Mouse (Mus musculus): ENCODE data around the gene Opcml. TPM values are rescaled to one million over a fixed set of nuclear protein-coding genes. Genes with fewer than 3 reads are reported as not detected.

The Opcml gene
- total RNA-seq, 2 experiments from 2014 or later = 318 to 348 TPM

DNA sequence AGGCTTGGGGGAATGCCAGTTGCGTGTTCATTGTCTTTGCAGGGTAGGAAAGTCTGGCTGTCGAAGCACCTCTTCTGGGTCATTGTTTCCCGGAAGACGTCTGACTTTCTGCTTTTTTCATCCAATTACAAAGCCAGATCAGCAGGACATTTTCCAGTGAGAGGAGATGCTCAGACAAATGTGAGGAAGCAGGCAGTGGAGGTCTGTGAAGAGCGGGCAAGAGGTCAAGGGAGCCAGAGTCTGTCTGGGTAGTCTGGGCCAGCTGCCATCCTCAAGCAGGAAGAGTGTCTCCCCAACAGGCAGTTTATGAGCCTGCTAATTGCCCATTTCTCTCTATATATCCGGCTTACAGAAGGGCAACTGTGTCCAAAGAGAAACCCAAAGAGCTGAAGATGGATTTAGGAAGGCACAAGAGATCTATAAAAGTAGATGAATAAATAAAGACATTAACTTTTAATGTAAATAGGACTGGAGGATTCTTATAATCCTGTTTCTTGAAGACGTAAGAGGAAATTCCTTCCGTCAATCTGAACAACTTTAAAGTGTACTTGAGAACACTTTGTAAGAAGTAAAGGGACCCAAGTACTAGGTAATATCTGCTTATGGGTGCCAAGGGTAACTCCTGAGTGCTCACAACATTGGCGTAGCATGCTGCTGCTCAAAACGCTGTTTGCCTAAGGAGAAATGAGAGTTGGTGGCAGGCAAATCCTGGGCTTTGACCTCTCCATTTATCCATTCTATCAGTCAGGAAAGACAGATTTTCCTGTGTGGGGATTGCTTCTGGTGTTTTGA is 941.4 kb downstream of the Opcml start:
- DNase-seq (ENCODE audit: low spot score in 2 of 2) = no peak

DNA sequence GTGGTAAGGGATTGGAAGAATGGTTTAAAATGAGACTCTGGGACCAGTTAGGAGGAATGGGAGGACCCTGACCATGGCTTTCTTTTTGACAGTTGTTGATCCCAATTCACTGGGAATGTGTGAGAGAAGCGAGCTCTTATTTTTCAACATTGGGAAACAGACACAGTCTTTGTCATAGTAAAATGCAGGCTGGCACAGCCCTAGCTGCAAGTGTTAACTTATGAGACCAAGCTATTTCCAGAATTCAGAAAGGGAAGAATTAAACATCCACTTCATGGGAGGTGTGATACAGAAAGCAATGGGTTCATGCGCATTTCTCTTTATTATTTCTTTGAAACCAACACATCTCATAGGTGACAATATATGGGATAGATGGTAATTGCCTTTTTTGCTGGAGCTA is 947.4 kb downstream of the Opcml start:
- DNase-seq (ENCODE audit: low spot score in 2 of 2) = no peak

DNA sequence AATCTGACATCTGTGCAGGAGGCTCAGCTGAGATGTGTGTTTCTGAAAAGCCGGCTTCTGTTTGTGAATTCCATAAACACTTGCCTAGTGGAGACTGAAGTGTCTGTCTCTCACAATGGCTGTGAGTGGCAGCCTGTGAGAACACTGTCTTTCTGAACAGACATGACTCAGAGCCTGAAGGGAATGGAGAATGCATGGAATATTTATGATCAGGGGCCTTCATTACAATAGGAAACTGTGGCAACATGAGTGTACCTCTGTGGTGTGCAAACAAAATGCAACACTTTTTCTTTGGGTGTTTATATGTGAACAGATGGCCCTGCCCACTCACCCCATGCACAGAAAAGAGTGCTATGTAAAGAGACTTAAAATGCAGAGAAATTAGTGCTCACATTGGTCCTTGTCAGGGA is 947.9 kb downstream of the Opcml start:
- peak; percentile 16 to 44 for DNase-seq (ENCODE audit: low spot score in 2 of 2)

DNA sequence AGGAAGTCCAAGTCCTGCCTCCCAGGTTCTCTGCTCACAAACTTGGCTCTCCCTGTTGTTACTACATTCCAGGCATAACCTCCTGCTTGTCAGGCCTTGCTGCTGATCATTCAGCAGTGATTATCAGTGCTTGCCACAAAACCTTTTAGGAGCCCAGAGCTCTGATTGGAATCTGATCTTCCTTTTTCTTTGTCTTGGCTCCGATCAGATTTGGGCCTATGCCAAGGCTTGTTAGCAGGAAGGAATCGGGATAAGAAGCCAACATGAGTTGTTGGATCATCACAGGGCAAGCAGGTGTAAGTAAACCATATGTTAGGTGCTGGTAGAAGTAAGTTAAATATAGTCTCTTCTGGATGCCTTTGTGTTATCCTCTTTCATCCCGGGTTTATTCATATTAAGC is 954.2 kb downstream of the Opcml start:
- no peak for DNase-seq (ENCODE audit: low spot score in 2 of 2)

DNA sequence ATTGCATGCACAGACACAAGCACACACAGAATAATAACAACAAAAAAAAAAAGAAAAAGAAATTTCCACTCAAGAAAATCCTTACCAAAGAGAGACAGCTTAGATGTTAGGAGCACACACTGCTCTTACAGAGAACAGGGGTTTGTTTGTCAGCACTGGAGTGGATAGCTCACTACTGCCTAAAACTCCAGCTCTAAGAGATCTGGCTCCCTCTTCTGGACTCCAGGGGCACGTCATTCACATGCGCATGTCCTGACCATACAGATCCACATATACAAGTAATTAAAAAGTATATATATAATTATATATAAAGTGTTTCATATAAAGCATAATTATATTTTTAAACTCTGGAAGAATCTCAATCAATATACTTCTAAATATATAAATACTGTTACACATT is 958.3 kb downstream of the Opcml start:
- DNase-seq (ENCODE audit: low spot score in 2 of 2) = peak in 1 of 2 experiments; percentile 25

DNA sequence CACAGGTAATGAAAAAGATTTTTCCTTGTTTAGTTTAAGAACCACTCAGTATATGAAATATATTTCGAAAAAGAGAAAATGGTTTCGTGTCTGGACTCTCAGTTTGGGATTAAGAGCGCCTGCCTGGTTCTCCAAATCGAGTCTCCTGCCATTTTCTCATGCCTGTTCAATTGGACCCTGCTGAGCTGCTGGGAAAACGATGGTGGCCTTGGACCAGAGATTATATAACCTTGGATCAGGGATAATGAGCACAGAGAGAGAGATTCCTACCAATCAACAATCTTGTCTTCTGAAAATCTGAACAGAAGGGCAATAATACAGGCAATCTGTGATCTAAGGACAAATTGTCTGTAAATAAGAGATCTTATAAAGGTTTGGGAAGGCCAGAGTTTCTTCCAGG is 962.3 kb downstream of the Opcml start:
- DNase-seq (ENCODE audit: low spot score in 2 of 2) = no peak

DNA sequence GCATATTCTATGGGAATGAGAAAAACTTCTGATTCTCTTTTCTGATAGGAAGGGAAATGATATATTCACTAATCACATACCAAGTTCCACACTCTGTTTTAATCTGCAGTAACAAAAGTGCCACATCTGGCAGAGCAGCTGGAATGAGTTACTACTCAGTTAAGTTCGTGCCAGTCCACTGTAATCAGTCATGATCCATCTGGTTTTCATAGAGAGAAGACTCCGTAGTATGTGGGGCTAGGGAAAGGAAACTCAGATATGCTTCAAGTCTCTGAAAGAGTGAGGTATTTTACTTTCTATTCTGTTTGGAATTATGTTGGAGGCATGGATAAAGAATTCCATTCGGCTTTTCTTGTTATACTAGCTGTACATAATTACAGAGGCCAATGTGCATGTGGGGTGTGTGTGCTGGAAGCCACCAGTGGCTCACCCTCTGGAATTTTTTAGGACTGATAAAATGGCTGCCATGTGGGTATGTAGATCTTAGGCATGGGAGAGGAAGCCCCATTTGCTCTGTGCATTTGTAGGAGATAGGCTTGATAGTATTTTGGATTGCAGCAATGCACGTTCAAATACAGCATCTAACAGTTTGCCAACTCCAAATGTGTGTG is 966.4 kb downstream of the Opcml start:
- DNase-seq (ENCODE audit: low spot score in 2 of 2) = no peak

DNA sequence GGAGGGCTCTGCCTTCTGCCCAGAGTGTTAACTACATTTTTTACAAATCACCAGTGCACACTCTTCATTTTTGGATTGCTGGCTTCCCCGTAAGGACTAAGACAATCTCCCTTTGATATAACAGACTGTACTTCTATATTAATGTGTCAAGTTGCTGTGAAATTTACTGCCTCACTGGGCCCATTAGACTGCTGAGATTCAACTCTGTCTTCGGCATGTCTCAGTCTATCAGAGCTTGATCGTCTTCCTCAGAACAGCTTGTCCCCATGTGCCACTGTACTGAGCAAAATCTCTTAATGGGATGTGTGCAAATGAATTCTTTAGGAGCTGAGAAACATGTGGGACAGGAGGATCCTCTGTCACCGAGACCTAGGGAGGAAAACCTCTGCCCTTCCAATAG is 970.9 kb downstream of the Opcml start:
- no peak for DNase-seq (ENCODE audit: low spot score in 2 of 2)

DNA sequence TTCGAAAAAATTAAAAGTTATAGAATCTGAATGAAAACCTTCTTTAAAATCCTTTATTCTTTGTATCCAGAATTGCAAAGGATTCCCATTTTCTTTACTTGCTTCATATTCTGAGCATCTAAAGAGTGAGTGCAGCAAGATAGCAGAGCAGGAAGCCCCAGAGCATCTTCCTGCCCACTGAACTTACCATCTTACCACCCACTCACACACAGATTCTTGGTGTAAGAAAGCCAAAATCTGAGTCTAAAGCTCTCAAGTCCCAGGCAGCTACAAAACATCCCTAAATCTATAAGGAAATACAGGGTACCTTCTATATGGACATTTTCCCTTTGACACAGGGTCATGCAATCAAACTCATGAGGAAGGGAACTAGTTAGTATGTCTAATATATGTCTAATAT is 973.6 kb downstream of the Opcml start:
- DNase-seq (ENCODE audit: low spot score in 2 of 2) = no peak

DNA sequence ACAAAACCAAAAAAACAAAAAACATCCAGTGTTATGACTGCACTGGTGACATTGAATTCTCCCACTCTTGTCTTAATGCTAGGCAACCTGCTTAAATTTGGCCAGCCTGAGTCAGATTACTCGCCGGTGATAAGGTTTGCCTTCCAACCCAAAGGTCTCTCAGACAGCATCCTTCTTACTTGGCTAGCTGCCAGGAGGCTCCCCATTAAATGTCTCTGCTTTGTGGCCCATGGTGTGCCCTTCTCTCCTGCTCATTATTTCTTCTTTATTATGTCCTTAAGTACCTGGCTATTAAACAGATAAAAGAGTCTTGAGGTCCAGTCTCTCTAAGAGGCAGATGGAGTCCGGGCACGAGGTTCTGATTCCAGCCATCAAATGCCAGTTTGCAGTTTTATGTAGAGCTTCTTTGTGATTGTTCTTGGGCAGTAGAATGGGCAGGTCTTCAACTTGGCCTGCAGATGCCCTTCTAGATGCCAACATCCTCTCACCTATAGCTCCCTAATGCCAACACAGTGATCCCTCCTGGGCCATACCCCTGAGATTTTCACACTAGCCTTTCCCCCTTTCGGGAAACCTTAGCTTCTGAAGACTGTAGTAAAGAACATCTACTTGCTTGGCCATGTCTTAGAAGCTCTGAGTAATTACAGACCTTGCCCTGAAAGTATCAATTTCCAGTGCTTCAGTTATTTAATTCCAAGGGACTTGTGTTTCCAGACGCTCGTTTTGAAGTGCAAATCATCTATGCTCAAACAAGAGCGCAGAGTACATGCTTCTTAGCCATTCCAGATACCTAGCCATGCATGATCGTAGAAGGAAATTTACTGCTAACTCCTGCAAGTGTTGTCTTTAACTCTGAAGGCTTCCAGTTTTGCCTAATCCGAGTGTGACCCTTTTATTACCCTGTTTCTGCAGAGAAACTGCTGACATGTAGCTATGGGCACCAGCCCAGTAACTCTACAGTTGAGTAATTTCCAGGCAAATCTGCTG is 986.2 kb downstream of the Opcml start:
- no peak for DNase-seq (ENCODE audit: low spot score in 2 of 2)

DNA sequence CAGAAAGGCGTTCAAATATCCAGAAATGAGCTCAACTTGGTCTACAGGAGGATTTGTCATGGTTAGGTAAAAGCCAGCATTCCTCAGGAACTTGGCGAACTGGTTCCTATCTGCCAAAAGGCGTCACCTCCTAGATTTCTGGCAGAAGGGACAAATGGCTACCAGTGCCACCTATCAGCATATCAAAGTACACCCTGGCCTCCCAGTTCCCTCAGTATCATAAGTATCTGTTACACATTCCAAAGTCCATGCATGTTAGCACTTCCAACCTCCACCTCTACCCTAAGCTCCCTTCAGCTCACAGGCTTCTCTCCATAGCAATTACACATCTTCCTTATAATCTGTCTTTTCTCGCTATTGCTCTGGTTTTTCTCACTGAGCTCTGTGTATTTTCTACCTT is 993.3 kb downstream of the Opcml start:
- no peak for DNase-seq (ENCODE audit: low spot score in 2 of 2)

DNA sequence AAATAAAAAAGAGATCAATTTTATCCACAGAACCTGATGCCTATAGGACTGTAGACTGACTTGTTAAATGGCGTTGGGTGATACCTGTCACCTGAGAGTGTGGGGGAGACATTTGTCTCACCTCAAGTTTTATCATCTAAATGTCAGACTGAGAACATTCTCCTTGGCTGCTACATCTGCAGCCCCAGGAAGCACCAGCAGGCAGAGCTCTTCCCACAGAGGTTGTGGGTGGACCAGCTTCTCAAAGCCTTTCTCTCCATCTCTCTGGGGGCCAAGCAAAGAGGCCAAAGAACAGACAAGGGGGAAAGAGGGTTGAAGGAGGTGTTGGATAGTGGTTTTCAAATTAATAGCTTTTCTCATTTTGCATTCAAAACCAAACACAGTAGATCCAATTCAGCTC is 998.9 kb downstream of the Opcml start:
- DNase-seq (ENCODE audit: low spot score in 2 of 2) = no peak

DNA sequence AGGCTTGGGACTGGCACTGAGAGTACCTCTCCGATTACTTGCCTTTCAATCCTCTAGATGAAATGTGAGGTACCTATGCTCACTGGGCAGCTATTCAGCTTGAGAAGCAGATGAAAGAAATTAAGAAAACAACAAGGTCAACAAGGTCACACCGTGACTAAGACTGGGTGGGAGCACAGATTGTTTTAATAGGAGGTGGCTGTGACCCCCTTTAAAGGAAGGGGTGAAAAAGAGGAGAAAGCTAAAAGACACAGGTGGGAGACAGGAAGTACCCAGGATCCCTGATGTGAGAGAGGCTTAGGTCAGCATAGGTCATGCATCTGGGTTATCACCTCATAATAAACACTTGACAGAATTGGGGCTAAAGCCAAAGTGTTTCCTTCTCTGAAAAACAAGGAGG is 1009.5 kb downstream of the Opcml start:
- no peak for DNase-seq (ENCODE audit: low spot score in 2 of 2)

DNA sequence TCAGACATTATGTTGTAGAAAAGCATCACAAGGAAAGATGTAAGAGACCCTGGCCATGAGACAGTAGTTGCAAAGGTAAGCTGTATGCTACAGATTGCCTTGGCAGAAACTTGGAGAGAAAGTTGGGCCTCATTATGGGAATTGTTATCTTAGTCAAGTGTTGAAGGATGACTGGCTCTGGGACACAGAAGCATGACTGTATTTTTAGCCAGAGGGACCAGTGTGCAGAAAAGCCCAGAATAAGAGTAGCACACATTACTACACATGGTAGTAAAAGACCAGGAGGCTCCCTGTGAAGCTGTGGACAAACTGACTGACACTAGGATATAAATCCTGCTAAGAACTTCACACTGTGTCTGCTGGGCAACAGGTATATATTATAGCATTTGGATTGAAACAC is 1016.1 kb downstream of the Opcml start:
- DNase-seq (ENCODE audit: low spot score in 2 of 2) = no peak

DNA sequence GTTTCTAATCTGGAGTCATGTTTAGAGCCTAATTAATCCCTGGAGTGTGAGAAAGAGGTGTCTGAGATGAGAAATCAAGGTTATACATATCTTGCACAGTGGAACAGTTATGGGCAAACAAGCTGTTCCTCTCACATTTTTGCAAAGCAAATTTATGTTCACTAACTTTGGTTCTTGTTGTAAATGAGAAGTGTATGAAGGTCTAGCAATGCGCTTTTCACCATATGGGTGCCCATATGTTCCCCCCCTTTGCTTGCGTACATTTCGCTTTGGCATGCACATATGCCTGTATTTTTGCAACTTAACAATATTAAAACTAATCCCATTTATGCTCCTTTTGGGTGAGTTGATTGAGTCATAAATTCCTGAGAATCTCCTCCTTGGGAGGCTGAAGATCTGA is 1031.5 kb downstream of the Opcml start:
- peak; percentile 24 to 71 for DNase-seq (ENCODE audit: low spot score in 2 of 2)

DNA sequence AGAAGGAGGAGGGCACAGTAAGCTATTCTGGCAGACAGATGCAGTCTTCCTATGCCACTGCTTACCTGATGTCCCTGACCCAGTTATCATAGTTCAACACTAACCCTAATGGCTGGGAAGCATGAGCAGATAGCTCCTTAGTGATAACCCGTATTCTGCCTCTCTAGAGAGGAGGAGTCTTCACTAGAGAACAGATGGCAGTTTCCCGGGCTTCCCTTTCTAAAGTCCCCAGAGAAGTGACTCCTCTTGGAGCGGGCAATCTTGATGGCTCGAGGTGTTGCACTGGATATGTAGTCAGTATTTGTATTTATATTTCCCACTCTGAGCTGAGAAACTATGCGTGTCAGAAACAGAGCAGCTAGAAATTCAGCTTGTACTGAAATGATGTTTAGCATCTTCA is 1031.9 kb downstream of the Opcml start:
- no peak for DNase-seq (ENCODE audit: low spot score in 2 of 2)

DNA sequence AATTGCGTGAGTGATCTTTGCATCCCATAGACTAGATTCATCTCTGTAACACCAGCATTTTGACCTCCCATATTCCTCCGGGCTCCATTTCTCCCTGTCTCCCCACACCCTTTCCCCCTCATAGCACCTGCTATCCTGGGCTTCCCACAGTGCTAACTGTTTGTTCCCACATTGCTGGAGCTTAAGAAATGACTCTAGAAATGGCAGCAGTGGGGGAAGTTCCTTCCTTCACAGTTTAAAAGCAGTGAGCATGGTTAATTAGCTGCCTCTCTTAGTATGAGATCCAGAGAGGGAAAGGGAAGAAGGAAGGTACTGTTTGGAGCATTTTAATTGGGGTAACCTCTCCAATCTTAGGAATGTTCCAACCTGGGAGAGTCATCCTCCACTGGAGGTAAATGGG is 1035.2 kb downstream of the Opcml start:
- no peak for DNase-seq (ENCODE audit: low spot score in 2 of 2)

DNA sequence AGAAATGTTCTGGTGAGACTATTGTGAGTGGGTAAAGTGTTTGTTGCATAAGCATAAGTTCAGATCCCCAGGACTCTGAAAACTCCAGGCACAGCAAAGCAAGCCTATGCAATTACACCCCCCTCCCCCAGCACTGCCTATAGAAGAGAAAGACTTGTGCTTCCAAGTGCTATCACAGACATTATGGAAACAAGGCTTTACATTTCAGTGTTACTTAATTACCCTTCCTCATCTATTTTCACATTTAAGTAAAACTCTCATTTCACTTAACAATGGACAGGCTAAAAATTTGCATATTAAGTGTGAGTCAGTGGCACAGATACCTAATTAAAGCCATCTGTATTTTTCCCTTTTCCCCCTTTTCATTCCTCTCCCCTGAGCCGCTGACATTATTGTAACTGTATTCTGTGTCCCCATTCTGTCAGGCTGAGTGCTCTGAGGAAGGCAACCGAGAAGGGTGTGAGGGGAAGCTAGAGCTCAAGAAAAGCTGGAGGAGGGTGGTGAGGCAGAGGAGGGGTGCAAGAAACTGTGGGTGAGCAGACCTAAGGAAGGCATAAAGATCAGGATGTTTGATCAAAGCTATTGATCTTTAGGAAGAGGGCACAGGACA is 1055.5 kb downstream of the Opcml start:
- no peak for DNase-seq (ENCODE audit: low spot score in 2 of 2)

DNA sequence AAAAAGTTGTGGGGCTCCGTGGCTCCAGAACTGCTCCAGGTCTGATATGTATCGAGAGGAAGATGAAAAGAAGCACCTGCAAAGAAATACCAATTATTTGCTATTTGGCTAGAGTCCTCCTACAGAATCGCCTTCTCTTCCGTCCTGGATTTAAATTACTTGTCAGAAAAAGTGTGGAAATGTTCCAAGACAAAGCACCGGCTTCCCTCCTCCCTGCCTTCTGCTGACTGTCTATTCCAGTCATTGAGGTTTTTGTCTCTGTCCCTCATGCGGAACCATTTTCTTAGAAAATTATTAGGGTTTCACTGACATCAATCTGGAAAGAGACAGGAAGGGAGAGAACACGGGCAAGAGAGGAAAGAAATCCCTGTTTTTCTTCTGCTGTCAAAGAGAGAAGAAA is 1065.3 kb downstream of the Opcml start:
- DNase-seq (ENCODE audit: low spot score in 2 of 2) = peak in 1 of 2 experiments; percentile 34

DNA sequence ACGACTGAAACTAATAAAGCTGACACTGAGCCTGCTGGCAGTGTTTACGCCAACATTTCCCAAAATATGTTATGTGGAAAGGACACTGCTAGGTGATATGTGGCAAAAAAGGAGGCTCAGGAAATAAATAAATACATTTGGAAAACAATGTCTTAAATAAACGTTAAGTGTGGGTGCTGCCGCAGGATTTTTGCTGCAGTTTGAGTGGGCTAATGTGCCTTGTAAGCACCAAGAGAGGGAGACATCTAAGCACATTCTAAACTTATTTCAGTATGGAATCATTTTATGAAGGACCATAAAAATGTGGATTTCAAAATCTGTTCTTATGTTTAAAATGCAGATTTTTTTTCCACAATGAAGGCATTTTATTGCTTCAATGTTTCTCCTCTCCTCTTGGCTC is 1071.4 kb downstream of the Opcml start:
- DNase-seq (ENCODE audit: low spot score in 2 of 2) = no peak

DNA sequence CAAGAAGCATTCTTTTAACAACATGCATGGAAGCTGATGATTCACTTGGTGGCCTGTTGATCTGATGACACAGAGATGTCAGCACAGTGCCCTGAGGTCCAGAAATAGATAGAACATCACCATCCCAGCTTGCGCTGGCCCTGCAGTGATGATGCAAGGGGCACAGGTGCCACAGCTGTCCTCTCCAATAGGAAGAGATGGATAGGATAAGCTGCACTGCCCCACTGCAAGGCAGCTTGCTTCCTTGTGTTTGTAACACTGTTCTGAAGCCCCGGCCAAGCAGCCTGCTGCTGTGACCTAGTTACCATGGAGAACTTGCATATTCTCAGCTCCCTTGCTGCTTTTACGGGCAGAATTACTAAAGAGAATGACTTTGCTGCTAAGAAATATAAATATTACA is 1076.7 kb downstream of the Opcml start:
- DNase-seq (ENCODE audit: low spot score in 2 of 2) = peak; percentile 10 to 16

Measured in layer of hippocampus, postnatal 14 days (tissue).